Mouse (Mus musculus): ENCODE data around the gene Mb21d2. TPM values are rescaled to one million over a fixed set of nuclear protein-coding genes. Genes with fewer than 3 reads are reported as not detected.
A peak's percentile ranks its signal among the peaks of the same experiment; 100 is the strongest.

Gene Mb21d2
- 4.2 and 4.7 TPM in 2 replicates for polyA plus RNA-seq (2014; fragmentation: Nextera tagmentation; extraction: Ambion mirVana)

GRCm38 (mm10) chr16:28928815-28929685, at the start of gene Mb21d2:
TSS of gene Mb21d2 (minus strand) at chr16:28929673.
- Histone ChIP-seq H3K36me3 (ENCODE audit: control insufficient read depth, insufficient read depth, low read length) (no peaks in the 10 kb centered on the region), H3K9me3 (ENCODE audit: control insufficient read depth, low read length) (no peaks in the 10 kb centered on the region), H3K4me1 (replicated peaks; ENCODE audit: control insufficient read depth, insufficient read depth, low read length) (0 out of 2 replicates have a peak, but pooled peaks cover 2% of the 10 kb centered on the region), H3K4me3 (ENCODE audit: low read depth, low read length) (peak within 1 kb of the TSS; percentile 62), H3K4me2 (peak within 1 kb of the TSS; percentile 65), H3K27ac (ENCODE audit: low read depth, low read length) (peak within 1 kb of the TSS; percentile 77), H3K9ac (ENCODE audit: low read depth, low read length) (peak within 1 kb of the TSS; percentile 66), H3K27me3 (replicated peaks; ENCODE audit: control insufficient read depth, insufficient read depth, low read length) (peaks cover 44% of the 10 kb centered on the region)
- DNase-seq (ENCODE audit: low spot score) = peak; percentile 65
- ATAC-seq (replicated peaks; ENCODE audit: low FRiP score) = peak; percentile 60
- WGBS = under 1% methylated on average over 72 of the region's 73 CpGs

GRCm38 (mm10) chr16:28966236-28966635, 36.8 kb upstream of the Mb21d2 start:
- no peaks in the 10 kb centered on the region for H3K9me3 ChIP-seq (ENCODE audit: control insufficient read depth, low read length)
- no peak overlapping the region for H3K27ac ChIP-seq (ENCODE audit: low read depth, low read length)
- 80% methylated on average over 2 of the region's 2 CpGs for WGBS
- no peak for DNase-seq (ENCODE audit: low spot score)
- H3K4me1 ChIP-seq (replicated peaks; ENCODE audit: control insufficient read depth, insufficient read depth, low read length) = no peaks in the 10 kb centered on the region
- no peak overlapping the region for H3K4me3 ChIP-seq (ENCODE audit: low read depth, low read length)
- no peak for ATAC-seq (replicated peaks; ENCODE audit: low FRiP score)
- no peaks in the 10 kb centered on the region for H3K27me3 ChIP-seq (replicated peaks; ENCODE audit: control insufficient read depth, insufficient read depth, low read length)
- H3K4me2 ChIP-seq = no peak overlapping the region
- H3K9ac ChIP-seq (ENCODE audit: low read depth, low read length) = no peak overlapping the region
- no peaks in the 10 kb centered on the region for H3K36me3 ChIP-seq (ENCODE audit: control insufficient read depth, insufficient read depth, low read length)

GRCm38 (mm10) chr16:28964048-28964447, 34.6 kb upstream of the Mb21d2 start:
- Histone ChIP-seq H3K9ac (ENCODE audit: low read depth, low read length) (no peak overlapping the region), H3K27ac (ENCODE audit: low read depth, low read length) (no peak overlapping the region), H3K4me1 (replicated peaks; ENCODE audit: control insufficient read depth, insufficient read depth, low read length) (no peaks in the 10 kb centered on the region), H3K27me3 (replicated peaks; ENCODE audit: control insufficient read depth, insufficient read depth, low read length) (no peaks in the 10 kb centered on the region), H3K4me2 (no peak overlapping the region), H3K36me3 (ENCODE audit: control insufficient read depth, insufficient read depth, low read length) (no peaks in the 10 kb centered on the region), H3K9me3 (ENCODE audit: control insufficient read depth, low read length) (no peaks in the 10 kb centered on the region), H3K4me3 (ENCODE audit: low read depth, low read length) (no peak overlapping the region)
- DNase-seq (ENCODE audit: low spot score) (no peak), ATAC-seq (replicated peaks; ENCODE audit: low FRiP score) (no peak)
- 71% methylated on average over 4 of the region's 4 CpGs for WGBS

DNA sequence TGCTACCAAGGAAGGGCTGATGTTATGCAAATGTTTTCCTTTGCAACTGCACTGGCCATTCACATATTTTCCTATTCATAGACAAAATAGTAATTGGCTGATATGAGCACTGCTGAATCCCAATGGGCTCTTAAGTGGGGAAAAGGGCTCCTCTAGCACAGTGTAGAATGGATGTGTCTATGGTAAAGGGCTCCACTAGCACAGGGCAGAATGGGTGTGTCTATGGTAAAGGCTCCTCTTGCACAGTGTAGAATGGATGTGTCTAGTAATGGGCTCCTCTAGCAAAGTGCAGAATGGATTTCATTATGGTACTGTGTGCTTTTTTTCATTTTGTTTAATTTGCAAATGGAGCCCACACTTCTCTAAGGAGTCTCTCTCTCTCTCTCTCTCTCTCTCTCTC, 33.5 kb upstream of the Mb21d2 start:
- Histone ChIP-seq H3K9me3 (ENCODE audit: control insufficient read depth, low read length) (no peaks in the 10 kb centered on the region), H3K27ac (ENCODE audit: low read depth, low read length) (no peak overlapping the region), H3K4me1 (replicated peaks; ENCODE audit: control insufficient read depth, insufficient read depth, low read length) (no peaks in the 10 kb centered on the region), H3K27me3 (replicated peaks; ENCODE audit: control insufficient read depth, insufficient read depth, low read length) (no peaks in the 10 kb centered on the region), H3K4me2 (no peak overlapping the region), H3K36me3 (ENCODE audit: control insufficient read depth, insufficient read depth, low read length) (no peaks in the 10 kb centered on the region), H3K9ac (ENCODE audit: low read depth, low read length) (no peak overlapping the region), H3K4me3 (ENCODE audit: low read depth, low read length) (no peak overlapping the region)
- no peak for DNase-seq (ENCODE audit: low spot score)
- no peak for ATAC-seq (replicated peaks; ENCODE audit: low FRiP score)

DNA sequence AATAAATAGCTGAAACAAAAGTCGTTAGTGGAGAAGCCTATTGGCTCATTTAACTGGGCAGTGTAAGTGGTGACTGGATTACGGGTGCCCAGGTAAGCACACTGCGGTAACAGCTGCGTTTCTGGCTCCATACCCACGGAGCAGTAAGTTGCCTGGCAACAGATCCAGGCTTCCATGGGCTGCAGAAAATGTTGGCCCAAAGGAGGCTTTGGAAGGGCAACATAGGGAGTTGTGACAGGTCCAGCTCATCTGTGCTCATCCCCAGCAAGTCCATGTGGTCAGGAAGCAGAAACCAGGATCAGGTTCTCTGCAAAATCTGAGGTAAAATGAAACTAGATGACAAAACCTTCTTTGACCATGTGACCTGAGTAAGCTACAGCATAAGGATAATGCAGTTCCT, 20.3 kb upstream of the Mb21d2 start:
- 73% methylated on average over 5 of the region's 5 CpGs for WGBS
- Histone ChIP-seq H3K4me1 (replicated peaks; ENCODE audit: control insufficient read depth, insufficient read depth, low read length) (no peaks in the 10 kb centered on the region), H3K27ac (ENCODE audit: low read depth, low read length) (no peak overlapping the region), H3K4me2 (no peak overlapping the region), H3K27me3 (replicated peaks; ENCODE audit: control insufficient read depth, insufficient read depth, low read length) (no peaks in the 10 kb centered on the region), H3K9me3 (ENCODE audit: control insufficient read depth, low read length) (no peaks in the 10 kb centered on the region), H3K9ac (ENCODE audit: low read depth, low read length) (no peak overlapping the region), H3K36me3 (ENCODE audit: control insufficient read depth, insufficient read depth, low read length) (no peaks in the 10 kb centered on the region), H3K4me3 (ENCODE audit: low read depth, low read length) (no peak overlapping the region)
- ATAC-seq (replicated peaks; ENCODE audit: low FRiP score) (no peak), DNase-seq (ENCODE audit: low spot score) (no peak)

DNA sequence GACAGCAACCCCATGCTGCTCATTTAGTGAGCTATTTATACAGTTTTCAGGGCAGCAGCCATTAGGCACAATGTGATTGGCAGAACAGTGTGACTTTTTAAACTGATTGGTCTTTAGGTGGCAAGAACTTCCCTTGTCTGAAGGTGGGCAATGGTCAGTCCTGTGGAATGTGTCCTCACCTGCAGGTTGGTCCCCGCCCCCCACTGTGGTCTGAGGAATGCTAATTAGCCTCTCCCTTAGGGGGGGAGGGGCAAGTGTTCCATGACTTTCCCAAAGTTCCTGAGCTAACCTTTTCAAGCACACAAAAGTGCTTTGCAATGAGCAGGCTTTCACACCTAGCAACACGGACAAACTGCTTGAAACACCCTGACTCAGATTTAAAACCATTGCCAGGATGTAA, 13.8 kb upstream of the Mb21d2 start:
- Histone ChIP-seq H3K9me3 (ENCODE audit: control insufficient read depth, low read length) (no peaks in the 10 kb centered on the region), H3K27ac (ENCODE audit: low read depth, low read length) (no peak overlapping the region), H3K4me2 (no peak overlapping the region), H3K4me3 (ENCODE audit: low read depth, low read length) (no peak overlapping the region), H3K27me3 (replicated peaks; ENCODE audit: control insufficient read depth, insufficient read depth, low read length) (no peaks in the 10 kb centered on the region), H3K36me3 (ENCODE audit: control insufficient read depth, insufficient read depth, low read length) (no peaks in the 10 kb centered on the region), H3K9ac (ENCODE audit: low read depth, low read length) (no peak overlapping the region), H3K4me1 (replicated peaks; ENCODE audit: control insufficient read depth, insufficient read depth, low read length) (no peaks in the 10 kb centered on the region)
- DNase-seq (ENCODE audit: low spot score) = no peak
- 65% methylated on average over 2 of the region's 2 CpGs for WGBS
- ATAC-seq (replicated peaks; ENCODE audit: low FRiP score) = no peak

DNA sequence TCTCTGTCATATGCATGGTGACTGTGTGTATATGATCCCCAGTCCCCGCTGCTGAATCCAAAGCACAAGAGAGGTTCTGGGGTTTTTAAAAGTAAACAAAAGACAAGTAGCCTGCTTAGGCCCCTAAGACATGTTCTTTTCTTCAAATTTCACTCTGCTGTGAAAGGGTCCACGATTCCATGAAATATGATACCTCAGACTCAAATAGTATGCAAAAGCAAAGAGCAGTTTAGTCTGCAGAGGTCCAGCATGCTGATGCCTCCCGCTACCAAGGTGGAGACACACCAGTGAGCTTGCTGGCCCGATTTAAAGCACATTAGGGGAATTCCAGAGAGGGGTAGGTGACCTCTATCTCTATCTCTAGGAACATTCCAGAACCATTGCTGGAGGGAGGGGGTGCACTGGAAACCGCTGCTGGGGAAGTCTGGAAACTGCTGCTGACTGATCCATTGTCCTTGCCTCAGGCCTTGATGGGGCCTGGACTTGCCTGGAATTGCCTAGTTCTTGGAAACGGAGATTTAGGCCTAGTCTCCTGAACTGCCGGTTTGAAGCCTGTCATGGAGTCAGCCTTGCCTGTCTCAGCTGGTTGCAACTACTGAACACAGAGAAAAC, 6.8 kb upstream of the Mb21d2 start:
- no peak overlapping the region for H3K9ac ChIP-seq (ENCODE audit: low read depth, low read length)
- no peak overlapping the region for H3K4me3 ChIP-seq (ENCODE audit: low read depth, low read length)
- H3K27ac ChIP-seq (ENCODE audit: low read depth, low read length) = no peak overlapping the region
- H3K4me1 ChIP-seq (replicated peaks; ENCODE audit: control insufficient read depth, insufficient read depth, low read length) = no peaks in the 10 kb centered on the region
- DNase-seq (ENCODE audit: low spot score) (no peak), ATAC-seq (replicated peaks; ENCODE audit: low FRiP score) (no peak)
- H3K4me2 ChIP-seq = no peak overlapping the region
- WGBS = 62% methylated on average over 7 of the region's 7 CpGs
- H3K36me3 ChIP-seq (ENCODE audit: control insufficient read depth, insufficient read depth, low read length) = no peaks in the 10 kb centered on the region
- H3K27me3 ChIP-seq (replicated peaks; ENCODE audit: control insufficient read depth, insufficient read depth, low read length) = peaks cover 3% of the 10 kb centered on the region; the same call in 1 of the 2 replicates
- H3K9me3 ChIP-seq (ENCODE audit: control insufficient read depth, low read length) = no peaks in the 10 kb centered on the region

DNA sequence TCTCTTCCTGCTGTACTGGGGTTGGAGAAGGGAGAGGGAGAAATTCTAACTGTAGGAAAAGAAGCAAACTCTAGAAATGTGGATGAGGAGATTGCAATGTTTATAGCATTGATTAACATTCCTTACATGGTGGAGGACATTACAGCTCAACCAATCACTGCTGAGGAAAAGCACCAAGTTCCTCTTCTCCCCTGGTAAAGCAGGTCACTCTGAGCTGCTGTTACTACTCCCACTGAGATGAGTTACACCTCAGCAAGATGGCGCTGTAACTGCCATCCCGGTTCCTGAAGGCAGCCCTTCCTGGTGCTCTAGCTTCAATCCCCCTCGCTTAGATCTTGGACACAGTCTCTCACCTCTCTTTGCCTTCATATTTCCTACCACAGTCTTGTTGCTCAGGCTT, 6.2 kb upstream of the Mb21d2 start:
- Histone ChIP-seq H3K27me3 (replicated peaks; ENCODE audit: control insufficient read depth, insufficient read depth, low read length) (peaks cover 9% of the 10 kb centered on the region), H3K4me3 (ENCODE audit: low read depth, low read length) (no peak overlapping the region), H3K4me2 (no peak overlapping the region), H3K27ac (ENCODE audit: low read depth, low read length) (no peak overlapping the region), H3K36me3 (ENCODE audit: control insufficient read depth, insufficient read depth, low read length) (no peaks in the 10 kb centered on the region), H3K9me3 (ENCODE audit: control insufficient read depth, low read length) (no peaks in the 10 kb centered on the region), H3K9ac (ENCODE audit: low read depth, low read length) (no peak overlapping the region), H3K4me1 (replicated peaks; ENCODE audit: control insufficient read depth, insufficient read depth, low read length) (no peaks in the 10 kb centered on the region)
- 68% methylated on average over 3 of the region's 3 CpGs for WGBS
- DNase-seq (ENCODE audit: low spot score) (no peak), ATAC-seq (replicated peaks; ENCODE audit: low FRiP score) (no peak)

- Histone ChIP-seq H3K27me3 (replicated peaks; ENCODE audit: control insufficient read depth, insufficient read depth, low read length) (peaks cover 44% of the 10 kb centered on the region), H3K27ac (ENCODE audit: low read depth, low read length) (no peak overlapping the region), H3K4me3 (ENCODE audit: low read depth, low read length) (no peak overlapping the region), H3K9me3 (ENCODE audit: control insufficient read depth, low read length) (no peaks in the 10 kb centered on the region), H3K36me3 (ENCODE audit: control insufficient read depth, insufficient read depth, low read length) (no peaks in the 10 kb centered on the region), H3K4me1 (replicated peaks; ENCODE audit: control insufficient read depth, insufficient read depth, low read length) (0 out of 2 replicates have a peak, but pooled peaks cover 2% of the 10 kb centered on the region), H3K9ac (ENCODE audit: low read depth, low read length) (no peak overlapping the region), H3K4me2 (no peak overlapping the region)
- 67% methylated on average over 2 of the region's 2 CpGs for WGBS
- no peak for DNase-seq (ENCODE audit: low spot score)
- ATAC-seq (replicated peaks; ENCODE audit: low FRiP score) = no peak
Measured at GRCm38 (mm10) chr16:28931213-28931612, 1.7 kb upstream of the Mb21d2 start.
